Mouse (Mus musculus): ENCODE measurements around the gene Srrm2.

GRCm38 (mm10) chr17:23802746-23803365 is 12.5 kb downstream of the Srrm2 start:
- TF ChIP-seq POLR2A (IDR thresholded peaks at IDR 0.05; ENCODE audit: extremely low read depth, insufficient read depth, low read length) (peak; percentile 88), CTCF (IDR thresholded peaks at IDR 0.05; ENCODE audit: extremely low read depth, insufficient read depth, low read length) (no peak)
